Mouse (Mus musculus): ENCODE results near the gene Igsf8. TPM values are rescaled to one million over a fixed set of nuclear protein-coding genes. Genes with fewer than 3 reads are reported as not detected.
A peak's percentile ranks its signal among the peaks of the same experiment; 100 is the strongest.

Gene Igsf8
- 19.0 and 20.5 TPM in 2 replicates for polyA plus RNA-seq (2016; fragmentation: Nextera tagmentation; extraction: Ambion mirVana)

GRCm38 (mm10) chr1:172261477-172262078 is at the start of gene Igsf8:
Gene Igsf8, plus strand, starts transcription at chr1:172261641.
- Histone ChIP-seq H3K4me1 (no peaks in the 10 kb centered on the region), H3K4me2 (no peak within 1 kb of the TSS), H3K27me3 (replicated peaks) (no peaks in the 10 kb centered on the region), H3K9me3 (replicated peaks) (no peaks in the 10 kb centered on the region), H3K9ac (no peak within 1 kb of the TSS), H3K27ac (no peak within 1 kb of the TSS), H3K4me3 (no peak within 1 kb of the TSS), H3K36me3 (no peaks in the 10 kb centered on the region)
- no peak for ATAC-seq
- 69% methylated on average over 8 of the region's 8 CpGs for WGBS (ENCODE audit: insufficient replicate concordance)

- Histone ChIP-seq H3K9me3 (replicated peaks) (no peaks in the 10 kb centered on the region), H3K9ac (no peak overlapping the region), H3K4me2 (no peak overlapping the region), H3K4me3 (no peak overlapping the region), H3K27ac (no peak overlapping the region), H3K27me3 (replicated peaks) (no peaks in the 10 kb centered on the region), H3K36me3 (no peaks in the 10 kb centered on the region), H3K4me1 (peaks cover 12% of the 10 kb centered on the region)
- WGBS (ENCODE audit: insufficient replicate concordance): 45% methylated on average over 5 of the region's 5 CpGs
- ATAC-seq: no peak
Measured at GRCm38 (mm10) chr1:172212776-172213175, 48.7 kb upstream of the Igsf8 start.

- no peaks in the 10 kb centered on the region for H3K36me3 ChIP-seq
- 70% methylated on average over 4 of the region's 4 CpGs for WGBS (ENCODE audit: insufficient replicate concordance)
- no peak overlapping the region for H3K9ac ChIP-seq
Measured at GRCm38 (mm10) chr1:172213771-172214170, 47.7 kb upstream of the Igsf8 start.

GRCm38 (mm10) chr1:172214748-172215147 is 46.7 kb upstream of the Igsf8 start:
- no peak for ATAC-seq
- peaks cover 12% of the 10 kb centered on the region for H3K4me1 ChIP-seq
- H3K27me3 ChIP-seq (replicated peaks): no peaks in the 10 kb centered on the region
- no peak overlapping the region for H3K9ac ChIP-seq
- H3K4me2 ChIP-seq: no peak overlapping the region
- WGBS (ENCODE audit: insufficient replicate concordance): 42% methylated on average over 3 of the region's 3 CpGs
- no peaks in the 10 kb centered on the region for H3K9me3 ChIP-seq (replicated peaks)
- no peak overlapping the region for H3K4me3 ChIP-seq
- H3K36me3 ChIP-seq: no peaks in the 10 kb centered on the region
- no peak overlapping the region for H3K27ac ChIP-seq

More at GRCm38 (mm10) chr1:172213771-172214170, 47.7 kb upstream of the Igsf8 start:
- no peak for ATAC-seq
- Histone ChIP-seq H3K27me3 (replicated peaks) (no peaks in the 10 kb centered on the region), H3K27ac (no peak overlapping the region), H3K4me3 (no peak overlapping the region), H3K9me3 (replicated peaks) (no peaks in the 10 kb centered on the region), H3K4me1 (peaks cover 12% of the 10 kb centered on the region), H3K4me2 (no peak overlapping the region)

GRCm38 (mm10) chr1:172217148-172217547 is 44.3 kb upstream of the Igsf8 start:
- H3K27me3 ChIP-seq (replicated peaks): no peaks in the 10 kb centered on the region
- H3K36me3 ChIP-seq: no peaks in the 10 kb centered on the region
- H3K9me3 ChIP-seq (replicated peaks): no peaks in the 10 kb centered on the region
- peaks cover 12% of the 10 kb centered on the region for H3K4me1 ChIP-seq
- peak overlapping the region; percentile 60 for H3K4me2 ChIP-seq
- ATAC-seq: peak; percentile 74
- H3K4me3 ChIP-seq: peak overlapping the region; percentile 39
- 0 out of 2 replicates have a peak overlapping the region, but pooled peaks have one; percentile 31 for H3K9ac ChIP-seq
- WGBS (ENCODE audit: insufficient replicate concordance): 0% methylated on average over 5 of the region's 5 CpGs
- peak overlapping the region; percentile 60; the same call in 1 of the 2 replicates for H3K27ac ChIP-seq

GRCm38 (mm10) chr1:172218164-172218910 is 43.1 kb upstream of the Igsf8 start:
- no peak overlapping the region for H3K9ac ChIP-seq
- no peak overlapping the region for H3K27ac ChIP-seq
- no peak overlapping the region for H3K4me2 ChIP-seq
- WGBS (ENCODE audit: insufficient replicate concordance): 72% methylated on average over 15 of the region's 15 CpGs
- H3K36me3 ChIP-seq: no peaks in the 10 kb centered on the region
- no peak for ATAC-seq
- H3K27me3 ChIP-seq (replicated peaks): no peaks in the 10 kb centered on the region
- H3K4me3 ChIP-seq: no peak overlapping the region
- H3K9me3 ChIP-seq (replicated peaks): no peaks in the 10 kb centered on the region
- peaks cover 12% of the 10 kb centered on the region for H3K4me1 ChIP-seq

GRCm38 (mm10) chr1:172219451-172220406 is 41.7 kb upstream of the Igsf8 start, which contains the start of gene Casq1:
Gene Casq1, minus strand, starts transcription at chr1:172219868.
- Histone ChIP-seq H3K36me3 (no peaks in the 10 kb centered on the region), H3K4me1 (peaks cover 12% of the 10 kb centered on the region), H3K4me3 (no peak within 1 kb of the TSS), H3K27ac (no peak within 1 kb of the TSS), H3K9ac (no peak within 1 kb of the TSS), H3K9me3 (replicated peaks) (no peaks in the 10 kb centered on the region), H3K27me3 (replicated peaks) (no peaks in the 10 kb centered on the region), H3K4me2 (no peak within 1 kb of the TSS)
- 78% methylated on average over 19 of the region's 19 CpGs for WGBS (ENCODE audit: insufficient replicate concordance)
- ATAC-seq: no peak

GRCm38 (mm10) chr1:172220414-172220813 is 41.0 kb upstream of the Igsf8 start:
- H3K4me1 ChIP-seq: peaks cover 12% of the 10 kb centered on the region
- H3K9me3 ChIP-seq (replicated peaks): no peaks in the 10 kb centered on the region
- no peak overlapping the region for H3K4me2 ChIP-seq
- H3K9ac ChIP-seq: no peak overlapping the region
- no peaks in the 10 kb centered on the region for H3K36me3 ChIP-seq
- H3K27ac ChIP-seq: no peak overlapping the region
- H3K27me3 ChIP-seq (replicated peaks): no peaks in the 10 kb centered on the region
- no peak for ATAC-seq
- 56% methylated on average over 10 of the region's 10 CpGs for WGBS (ENCODE audit: insufficient replicate concordance)
- no peak overlapping the region for H3K4me3 ChIP-seq

GRCm38 (mm10) chr1:172221297-172222063 is 40.0 kb upstream of the Igsf8 start:
- no peak for ATAC-seq
- Histone ChIP-seq H3K9ac (no peak overlapping the region), H3K9me3 (replicated peaks) (no peaks in the 10 kb centered on the region), H3K36me3 (no peaks in the 10 kb centered on the region), H3K4me3 (no peak overlapping the region), H3K27me3 (replicated peaks) (no peaks in the 10 kb centered on the region), H3K27ac (0 out of 2 replicates have a peak overlapping the region, but pooled peaks have one; percentile 11), H3K4me1 (peaks cover 11% of the 10 kb centered on the region), H3K4me2 (no peak overlapping the region)
- WGBS (ENCODE audit: insufficient replicate concordance): 63% methylated on average over 11 of the region's 11 CpGs

- WGBS (ENCODE audit: insufficient replicate concordance): 62% methylated on average over 2 of the region's 2 CpGs
- Histone ChIP-seq H3K9ac (no peak overlapping the region), H3K4me1 (no peaks in the 10 kb centered on the region), H3K4me2 (no peak overlapping the region), H3K27ac (no peak overlapping the region), H3K27me3 (replicated peaks) (no peaks in the 10 kb centered on the region), H3K36me3 (no peaks in the 10 kb centered on the region), H3K4me3 (no peak overlapping the region), H3K9me3 (replicated peaks) (no peaks in the 10 kb centered on the region)
- no peak for ATAC-seq
Measured at GRCm38 (mm10) chr1:172228209-172228608, 33.2 kb upstream of the Igsf8 start.

- Histone ChIP-seq H3K9me3 (replicated peaks) (no peaks in the 10 kb centered on the region), H3K4me1 (no peaks in the 10 kb centered on the region), H3K27ac (no peak overlapping the region), H3K9ac (no peak overlapping the region), H3K4me3 (no peak overlapping the region), H3K27me3 (replicated peaks) (0 out of 2 replicates have a peak, but pooled peaks cover 5% of the 10 kb centered on the region), H3K4me2 (no peak overlapping the region), H3K36me3 (no peaks in the 10 kb centered on the region)
- ATAC-seq: no peak
- 64% methylated on average over 1 of the region's 1 CpGs for WGBS (ENCODE audit: insufficient replicate concordance)
Measured at GRCm38 (mm10) chr1:172229215-172229614, 32.2 kb upstream of the Igsf8 start.
